Mouse (Mus musculus) MEL (cell line): Measurements from ENCODE around the gene Eif2b3. TPM values are rescaled to one million over a fixed set of nuclear protein-coding genes. Genes with fewer than 3 reads are reported as not detected.

Experiments used
- DNase-seq: peaks from one replicate; pipeline ENCODE4 v3.0.0; 2011; ENCODE audit warnings: low read depth, low spot score
- H3K27ac ChIP-seq: 2 replicates; pipeline ENCODE4 v1.5.1; 2012; ENCODE audit warnings: low read depth, mild to moderate bottlenecking, control low read depth, low read length, moderate library complexity; ENCODE audit not compliant: control insufficient read depth
- H3K27me3 ChIP-seq, 2 experiments: fragments of 150-350 bp in 1 of 2; sonication (generic) in 1 of 2; 2 replicates each; pipeline ENCODE4 v1.6.1; 2012; ENCODE audit warnings: low read length in 2 of 2, mild to moderate bottlenecking in 2 of 2, improper control_type of control experiment in 1 of 2, moderate library complexity in 1 of 2; ENCODE audit not compliant: insufficient read depth in 2 of 2, control insufficient read depth in 1 of 2
- H3K36me3 ChIP-seq, 2 experiments: 2 replicates each; pipeline ENCODE4 v1.6.1; 2012 to 2014; ENCODE audit warnings: low read length in 2 of 2, improper control_type of control experiment in 1 of 2, inconsistent platforms in 1 of 2, mild to moderate bottlenecking in 1 of 2; ENCODE audit not compliant: insufficient read depth in 2 of 2, control insufficient read depth in 1 of 2
- H3K4me1 ChIP-seq, 2 experiments: fragments of 150-350 bp in 1 of 2; sonication (generic) in 1 of 2; 2 replicates each; pipeline ENCODE4 v1.6.1; 2012; ENCODE audit warnings: low read length in 2 of 2, improper control_type of control experiment in 1 of 2, mild to moderate bottlenecking in 1 of 2; ENCODE audit not compliant: insufficient read depth in 2 of 2, control insufficient read depth in 1 of 2
- H3K4me3 ChIP-seq, 2 experiments: fragments of 150-350 bp in 1 of 2; sonication (generic) in 1 of 2; 2 replicates each; pipeline ENCODE4 v1.5.1; 2012; ENCODE audit warnings: low read depth in 2 of 2, low read length in 2 of 2, mild to moderate bottlenecking in 2 of 2, moderate library complexity in 2 of 2, control low read depth in 1 of 2, improper control_type of control experiment in 1 of 2; ENCODE audit not compliant: control insufficient read depth in 1 of 2, insufficient read depth in 1 of 2
- H3K79me2 ChIP-seq: 2 replicates; pipeline ENCODE4 v1.6.1; 2012; ENCODE audit warnings: mild to moderate bottlenecking, low read length, moderate library complexity; ENCODE audit not compliant: control insufficient read depth, poor library complexity, insufficient read depth
- H3K9ac ChIP-seq: 2 replicates; pipeline ENCODE4 v1.6.1; 2012; ENCODE audit warnings: low read depth, mild to moderate bottlenecking, control low read depth, low read length, moderate library complexity; ENCODE audit not compliant: control insufficient read depth, poor library complexity, severe bottlenecking
- H3K9me3 ChIP-seq: fragments of 150-350 bp; sonication (generic); replicated peaks from 2 replicates; pipeline ENCODE4 v1.6.1; 2012; ENCODE audit warnings: mild to moderate bottlenecking, low read length, improper control_type of control experiment, moderate library complexity; ENCODE audit not compliant: insufficient read depth
- CHD2 ChIP-seq: IDR thresholded peaks from 2 replicates; pipeline ENCODE4 v1.6.1; 2011; ENCODE audit warnings: low read length, improper control_type of control experiment
- CTCF ChIP-seq, 3 experiments: IDR thresholded peaks in 2 of 3; conservative IDR thresholded peaks in 1 of 3; 2 replicates each; pipeline ENCODE4 v1.5.1; 2011 to 2012; ENCODE audit warnings: low read length in 3 of 3, low read depth in 2 of 3, mild to moderate bottlenecking in 2 of 3, improper control_type of control experiment in 1 of 3, inconsistent platforms in 1 of 3, mixed read lengths in 1 of 3, moderate library complexity in 1 of 3; ENCODE audit not compliant: control insufficient read depth in 1 of 3, insufficient read depth in 1 of 3, poor library complexity in 1 of 3, severe bottlenecking in 1 of 3
- EP300 ChIP-seq, 2 experiments: IDR thresholded peaks; 2 replicates each; pipeline ENCODE4 v1.6.1; 2011; ENCODE audit warnings: improper control_type of control experiment in 2 of 2, low read length in 2 of 2, low read depth in 1 of 2, mild to moderate bottlenecking in 1 of 2
- GATA1 ChIP-seq: IDR thresholded peaks from 2 replicates; pipeline ENCODE4 v1.6.1; 2011; ENCODE audit warnings: low read depth, low read length, improper control_type of control experiment
- HCFC1 ChIP-seq: IDR thresholded peaks from 2 replicates; pipeline ENCODE4 v1.6.1; 2012; ENCODE audit warnings: low read depth, mild to moderate bottlenecking, inconsistent platforms, low read length, improper control_type of control experiment, moderate library complexity
- MXI1 ChIP-seq: IDR thresholded peaks from 2 replicates; pipeline ENCODE4 v1.6.1; 2011; ENCODE audit warnings: mild to moderate bottlenecking, low read depth, low read length, improper control_type of control experiment
- POLR2A ChIP-seq, 2 experiments: IDR thresholded peaks; 2 replicates each; pipeline ENCODE4 v1.6.1; 2011 to 2012; ENCODE audit warnings: low read length in 2 of 2, mild to moderate bottlenecking in 2 of 2, control low read depth in 1 of 2, improper control_type of control experiment in 1 of 2, low read depth in 1 of 2, moderate library complexity in 1 of 2; ENCODE audit not compliant: control insufficient read depth in 1 of 2, insufficient read depth in 1 of 2, poor library complexity in 1 of 2
- POLR2AphosphoS5 ChIP-seq: IDR thresholded peaks from 2 replicates; pipeline ENCODE4 v1.6.1; 2012; ENCODE audit warnings: low read depth, borderline replicate concordance, mild to moderate bottlenecking, inconsistent platforms, low read length, moderate library complexity, mixed read lengths
- SIN3A ChIP-seq: IDR thresholded peaks from 2 replicates; pipeline ENCODE4 v1.6.1; 2012; ENCODE audit warnings: low read length, improper control_type of control experiment, inconsistent platforms
- TAL1 ChIP-seq: IDR thresholded peaks from 2 replicates; pipeline ENCODE4 v1.6.1; 2012; ENCODE audit warnings: mild to moderate bottlenecking, inconsistent platforms, low read length, moderate library complexity, mixed read lengths
- TBP ChIP-seq: IDR thresholded peaks from 2 replicates; pipeline ENCODE4 v1.8.0; 2011; ENCODE audit warnings: low read depth, low read length, improper control_type of control experiment
- TCF12 ChIP-seq: IDR thresholded peaks from 2 replicates; pipeline ENCODE4 v1.6.1; 2014; ENCODE audit warnings: low read depth, mild to moderate bottlenecking, inconsistent platforms, low read length, improper control_type of control experiment, moderate library complexity
- UBTF ChIP-seq: IDR thresholded peaks from 2 replicates; pipeline ENCODE4 v1.6.1; 2012; ENCODE audit warnings: low read depth, mild to moderate bottlenecking, inconsistent platforms, low read length, improper control_type of control experiment, moderate library complexity, borderline replicate concordance; ENCODE audit not compliant: insufficient read depth
- USF1 ChIP-seq: IDR thresholded peaks from 2 replicates; pipeline ENCODE4 v1.6.1; 2014; ENCODE audit warnings: low read depth, mild to moderate bottlenecking, inconsistent platforms, low read length, improper control_type of control experiment, moderate library complexity
- polyA plus RNA-seq, 2 experiments: library from polyadenylated mRNA; stranded (reverse) in 1 of 2; unstranded in 1 of 2; fragments of >175 nt in 1 of 2; fragments of >200 nt in 1 of 2; gene quantifications; 2 replicates each; pipeline versions ENCODE4 v1.2.1 to v1.2.4; 2012; ENCODE audit warnings: low replicate concordance in 2 of 2, low read depth in 1 of 2; ENCODE audit not compliant: insufficient read length in 2 of 2, insufficient read depth in 1 of 2, missing spikeins in 1 of 2
- total RNA-seq: library from RNA; depleted of rRNA; stranded (reverse); fragments of 300-350 nt; gene quantifications from 2 replicates; pipeline ENCODE4 v1.2.3, GENCODE M21; 2012

Eif2b3 gene
- total and polyA plus RNA-seq, 3 experiments: 77.5 to 79.3 TPM; not detected in 1

GRCm38 (mm10) chr4:117049485-117049884 is 30.3 kb downstream of the Eif2b3 start (continued):
- TF ChIP-seq POLR2A (IDR thresholded peaks at IDR 0.05; ENCODE audit: control insufficient read depth in 1 of 2, insufficient read depth in 1 of 2, low read depth in 1 of 2, low read length in 2 of 2, poor library complexity in 1 of 2) (no peak), MXI1 (no peak)

GRCm38 (mm10) chr4:117052626-117053025 is 33.4 kb downstream of the Eif2b3 start:
- no peak for TF ChIP-seq SIN3A
- TF ChIP-seq CTCF (IDR thresholded peaks at IDR 0.05 in 2 of 3, conservative IDR thresholded peaks at IDR 0.05 in 1 of 3; ENCODE audit: control insufficient read depth in 1 of 3, insufficient read depth in 1 of 3, low read depth in 2 of 3, low read length in 3 of 3, poor library complexity in 1 of 3, severe bottlenecking in 1 of 3): no peak

GRCm38 (mm10) chr4:117053956-117054355 is 34.8 kb downstream of the Eif2b3 start:
- H3K9ac ChIP-seq: no peak overlapping the region
- H3K9me3 ChIP-seq: no peaks in the 10 kb centered on the region
- no peaks in the 10 kb centered on the region for H3K27me3 ChIP-seq
- no peak for DNase-seq
- peaks cover 10 to 21% of the 10 kb centered on the region in 2 experiments for H3K36me3 ChIP-seq
- H3K4me1 ChIP-seq: peaks cover 0 to 6% of the 10 kb centered on the region in 2 experiments; a peak in 2 of 4 replicates
- H3K79me2 ChIP-seq: no peaks in the 10 kb centered on the region
- TF ChIP-seq UBTF (no peak), TBP (no peak), USF1 (no peak)
- H3K4me3 ChIP-seq: no peak overlapping the region
- H3K27ac ChIP-seq: no peak overlapping the region

More at GRCm38 (mm10) chr4:117052626-117053025, 33.4 kb downstream of the Eif2b3 start:
- Histone ChIP-seq H3K4me3 (no peak overlapping the region), H3K27me3 (no peaks in the 10 kb centered on the region), H3K9me3 (no peaks in the 10 kb centered on the region), H3K4me1 (peaks cover 0 to 2% of the 10 kb centered on the region in 2 experiments; a peak in 1 of 4 replicates), H3K9ac (no peak overlapping the region), H3K27ac (no peak overlapping the region), H3K36me3 (peaks cover 5 to 18% of the 10 kb centered on the region in 2 experiments), H3K79me2 (no peaks in the 10 kb centered on the region)
- no peak for DNase-seq

GRCm38 (mm10) chr4:117056102-117056501 is 36.9 kb downstream of the Eif2b3 start:
- peak; percentile 48 for DNase-seq
- no peak overlapping the region for H3K4me3 ChIP-seq
- TF ChIP-seq CHD2 (no peak), POLR2AphosphoS5 (no peak), GATA1 (no peak), EP300 (IDR thresholded peaks at IDR 0.05; ENCODE audit: low read depth in 1 of 2, low read length in 2 of 2) (0 out of 4 replicates have a peak, but pooled peaks of 1 of the 2 experiments have one; percentile 27), TAL1 (no peak), POLR2A (IDR thresholded peaks at IDR 0.05; ENCODE audit: control insufficient read depth in 1 of 2, insufficient read depth in 1 of 2, low read depth in 1 of 2, low read length in 2 of 2, poor library complexity in 1 of 2) (no peak), TCF12 (peak; percentile 37; the same call in 1 of the 2 replicates), HCFC1 (no peak)
- H3K27ac ChIP-seq: no peak overlapping the region
- no peak overlapping the region for H3K9ac ChIP-seq
- peaks cover 10 to 14% of the 10 kb centered on the region in 2 experiments for H3K36me3 ChIP-seq
- no peaks in the 10 kb centered on the region for H3K79me2 ChIP-seq
- H3K9me3 ChIP-seq: no peaks in the 10 kb centered on the region
- H3K27me3 ChIP-seq: no peaks in the 10 kb centered on the region
- peaks cover 0 to 6% of the 10 kb centered on the region in 2 experiments; a peak in 2 of 4 replicates for H3K4me1 ChIP-seq
